In genomic region chr5:125440583-125441233, GRCm38 (mm10) we compare ENCODE assay signal across 9 mouse cellular contexts. TPM values are rescaled to one million over a fixed set of nuclear protein-coding genes. Genes with fewer than 3 reads are reported as not detected.
DNase-seq lines count a peak whose midpoint lies in the region; ATAC-seq and TF ChIP-seq lines count a peak whose summit lies in the region.
"Had no signal": no experiment of that assay in that cellular context is flagged by ENCODE, and none has a peak within 500 bp of the region (broad histone marks: within the 10 kb centered on the region; RNA-seq: fewer than 3 reads in every experiment).

No protein-coding gene starts in this region.

- peak overlapping the region; percentile 80 for H3K4me3 ChIP-seq in heart, adult 2 months
- peak overlapping the region; percentile 73 to 98 for H3K4me3 ChIP-seq in MEL (ENCODE audit: control insufficient read depth in 1 of 2, insufficient read depth in 1 of 2, low read depth in 2 of 2, low read length in 2 of 2)
- peak overlapping the region; percentile 93 for H3K4me3 ChIP-seq in heart, embryonic 16.5 days (ENCODE audit: low read length)
- peak overlapping the region; percentile 97 for H3K4me3 ChIP-seq in liver, postnatal 0 days (ENCODE audit: low read depth, low read length)

- ATAC-seq in heart, embryonic 16.5 days (replicated peaks; ENCODE audit: extremely low read depth, insufficient read depth, low FRiP score): peak; percentile 23
- ATAC-seq in liver, postnatal 0 days: 0 out of 2 replicates have a peak, but pooled peaks have one; percentile 4

- peak overlapping the region; percentile 66 for H3K4me2 ChIP-seq in heart, embryonic 16.5 days (ENCODE audit: low read depth, low read length)
- peak overlapping the region; percentile 96 for H3K4me2 ChIP-seq in liver, postnatal 0 days (ENCODE audit: low read depth, low read length)

- TF ChIP-seq CTCF in heart, adult 2 months (IDR thresholded peaks at IDR 0.05): no peak
- no peak for TF ChIP-seq CTCF in MEL (IDR thresholded peaks at IDR 0.05 in 2 of 3, conservative IDR thresholded peaks at IDR 0.05 in 1 of 3; ENCODE audit: control insufficient read depth in 1 of 3, insufficient read depth in 1 of 3, low read depth in 2 of 3, low read length in 3 of 3, poor library complexity in 1 of 3, severe bottlenecking in 1 of 3)
- no peak for TF ChIP-seq CTCF in liver, postnatal 0 days (IDR thresholded peaks at IDR 0.05; ENCODE audit: low read depth)

- peak overlapping the region; percentile 68 for H3K9ac ChIP-seq in heart, adult 2 months (ENCODE audit: low read depth, low read length)
- H3K9ac ChIP-seq in MEL (ENCODE audit: control insufficient read depth, low read depth, low read length, poor library complexity, severe bottlenecking): peak overlapping the region; percentile 78
- H3K9ac ChIP-seq in heart, embryonic 16.5 days (ENCODE audit: low read length): peak overlapping the region; percentile 91
- H3K9ac ChIP-seq in liver, postnatal 0 days (replicated peaks): peak overlapping the region; percentile 91

- peak overlapping the region; percentile 89 for H3K27ac ChIP-seq in heart, adult 2 months
- H3K27ac ChIP-seq in MEL (ENCODE audit: control insufficient read depth, low read depth, low read length): peak overlapping the region; percentile 92
- H3K27ac ChIP-seq in heart, embryonic 16.5 days (ENCODE audit: low read length): peak overlapping the region; percentile 92
- H3K27ac ChIP-seq in liver, postnatal 0 days (ENCODE audit: low read depth): peak overlapping the region; percentile 83

- WGBS in heart, adult 2 months: 8% methylated on average over 7 of the region's 7 CpGs
- whole genome bisulfite sequencing in heart, embryonic 16.5 days: 4% methylated on average over 7 of the region's 7 CpGs
- 3% methylated on average over 7 of the region's 7 CpGs for WGBS in liver, postnatal 0 days (ENCODE audit: insufficient replicate concordance)

- H3K79me2 ChIP-seq in heart, adult 2 months (replicated peaks; ENCODE audit: control insufficient read depth, insufficient read depth, low read length): no peaks in the 10 kb centered on the region
- peaks cover 41% of the 10 kb centered on the region for H3K79me2 ChIP-seq in MEL (ENCODE audit: control insufficient read depth, insufficient read depth, low read length, poor library complexity)

- no peak for TF ChIP-seq EP300 in heart, adult 2 months (IDR thresholded peaks at IDR 0.05; ENCODE audit: insufficient read depth, low read depth, low read length)
- peak in 1 of 2 experiments; percentile 69; a peak in 3 of 4 replicates for TF ChIP-seq EP300 in MEL (IDR thresholded peaks at IDR 0.05; ENCODE audit: low read depth in 1 of 2, low read length in 2 of 2)
- TF ChIP-seq EP300 in liver, postnatal 0 days (IDR thresholded peaks at IDR 0.05; ENCODE audit: low read depth): no peak

- DNase-seq in heart, adult 2 months: no peak
- DNase-seq in heart, postnatal 4 days: no peak
- DNase-seq in MEL (ENCODE audit: low read depth, low spot score): peak; percentile 87
- no peak for DNase-seq in liver, postnatal 0 days
- DNase-seq in left cerebral cortex, adult 9 months (ENCODE audit: low spot score in 2 of 2): no peak
- no peak for DNase-seq in gastrocnemius, adult 8-10 months (ENCODE audit: low spot score in 2 of 2)
- DNase-seq in cerebellum, postnatal 36 days: no peak

- H3K27me3 ChIP-seq in heart, adult 2 months (ENCODE audit: control insufficient read depth, insufficient read depth, low read length): no peaks in the 10 kb centered on the region
- H3K27me3 ChIP-seq in MEL (ENCODE audit: control insufficient read depth in 1 of 2, insufficient read depth in 2 of 2, low read length in 2 of 2): no peaks in the 10 kb centered on the region
- no peaks in the 10 kb centered on the region for H3K27me3 ChIP-seq in heart, embryonic 16.5 days (ENCODE audit: control insufficient read depth, insufficient read depth, low read length)
- H3K27me3 ChIP-seq in liver, postnatal 0 days (ENCODE audit: insufficient read depth, low read length): no peaks in the 10 kb centered on the region

- H3K4me1 ChIP-seq in heart, adult 2 months (ENCODE audit: control insufficient read depth, insufficient read depth, low read length): no peaks in the 10 kb centered on the region
- H3K4me1 ChIP-seq in MEL (ENCODE audit: control insufficient read depth in 1 of 2, insufficient read depth in 2 of 2, low read length in 2 of 2): peaks cover 12 to 29% of the 10 kb centered on the region in 2 experiments
- peaks cover 8% of the 10 kb centered on the region; the same call in 1 of the 2 replicates for H3K4me1 ChIP-seq in heart, embryonic 16.5 days (ENCODE audit: control insufficient read depth, insufficient read depth, low read length)
- peaks cover 26% of the 10 kb centered on the region for H3K4me1 ChIP-seq in liver, postnatal 0 days (ENCODE audit: insufficient read depth)

- TF ChIP-seq POLR2A in heart, adult 2 months (IDR thresholded peaks at IDR 0.05; ENCODE audit: insufficient read depth, low read depth, low read length): no peak
- no peak; a peak in 1 of 4 replicates for TF ChIP-seq POLR2A in MEL (IDR thresholded peaks at IDR 0.05; ENCODE audit: control insufficient read depth in 1 of 2, insufficient read depth in 1 of 2, low read depth in 1 of 2, low read length in 2 of 2, poor library complexity in 1 of 2)

- intact Hi-C loops in heart, adult 2 months (cut with DNase I): no loop called here

- H3K9me3 ChIP-seq in MEL (replicated peaks; ENCODE audit: insufficient read depth, low read length): no peaks in the 10 kb centered on the region
- H3K9me3 ChIP-seq in heart, embryonic 16.5 days (replicated peaks; ENCODE audit: control insufficient read depth, low read length): no peaks in the 10 kb centered on the region
- H3K9me3 ChIP-seq in liver, postnatal 0 days (ENCODE audit: low read length): no peaks in the 10 kb centered on the region

- no peak for TF ChIP-seq RAD21 in MEL (IDR thresholded peaks at IDR 0.05; ENCODE audit: low read depth, low read length)

- H3K36me3 ChIP-seq in heart, adult 2 months (ENCODE audit: control insufficient read depth, insufficient read depth, low read length): no peaks in the 10 kb centered on the region
- H3K36me3 ChIP-seq in MEL (ENCODE audit: control insufficient read depth in 1 of 2, insufficient read depth in 2 of 2, low read length in 2 of 2): peaks cover 3 to 32% of the 10 kb centered on the region in 2 experiments; a peak in 3 of 4 replicates
- 0 out of 2 replicates have a peak, but pooled peaks cover 3% of the 10 kb centered on the region for H3K36me3 ChIP-seq in heart, embryonic 16.5 days (ENCODE audit: control insufficient read depth, insufficient read depth)
- H3K36me3 ChIP-seq in liver, postnatal 0 days (replicated peaks; ENCODE audit: insufficient read depth, low read length): no peaks in the 10 kb centered on the region

RNA-seq across cellular contexts. Expression of gene Bri3bp, which starts 0.7 kb away (rescaled TPM):
- total RNA-seq in heart, adult 2 months (2021): 10 to 100 TPM; 52.2 to 52.4 TPM
- 31.4 and 31.5 TPM in 2 replicates for polyA plus RNA-seq in heart, adult 2 months (2012; rRNA removed)
- total RNA-seq in heart, postnatal 4 days (2021): 10 to 100 TPM; 55.8 to 56.3 TPM
- 87.6 and 88.6 TPM in 2 replicates for total RNA-seq in MEL (2012; rRNA removed)
- 100 to 1,000 TPM in 1 of 2 experiments, 10 to 100 TPM in 1; 73.7 to 264 TPM for polyA plus RNA-seq in MEL (2012; ENCODE audit: insufficient read depth in 1 of 2, insufficient read length in 2 of 2, low read depth in 1 of 2, low replicate concordance in 2 of 2, missing spikeins in 1 of 2)
- 44.1 and 45.2 TPM in 2 replicates for polyA plus RNA-seq in heart, embryonic 16.5 days (2015; fragmentation: Nextera tagmentation; extraction: Ambion mirVana)
- 20.2 and 20.9 TPM in 2 replicates for polyA plus RNA-seq in liver, postnatal 0 days (2015; fragmentation: Nextera tagmentation; extraction: Ambion mirVana)
- 1 to 10 TPM; 3.0 to 4.6 (median 4.1) TPM for total RNA-seq in gastrocnemius, adult 8-10 months (2022)

RNA-seq across cellular contexts. Expression of gene Dhx37, which starts 6.8 kb away (rescaled TPM):
- total RNA-seq in heart, adult 2 months (2021): 10 to 100 TPM; 11.1 to 12.4 TPM
- polyA plus RNA-seq in heart, adult 2 months (2012; rRNA removed): 14.8 and 15.7 TPM in 2 replicates
- total RNA-seq in heart, postnatal 4 days (2021): 10 to 100 TPM; 13.6 to 14.6 TPM
- 26.0 and 27.4 TPM in 2 replicates for total RNA-seq in MEL (2012; rRNA removed)
- 100 to 1,000 TPM in 1 of 2 experiments, 10 to 100 TPM in 1; 55.3 to 549 TPM for polyA plus RNA-seq in MEL (2012; ENCODE audit: insufficient read depth in 1 of 2, insufficient read length in 2 of 2, low read depth in 1 of 2, low replicate concordance in 2 of 2, missing spikeins in 1 of 2)
- polyA plus RNA-seq in heart, embryonic 16.5 days (2015; fragmentation: Nextera tagmentation; extraction: Ambion mirVana): 8.5 and 10.5 TPM in 2 replicates
- 3.3 and 3.4 TPM in 2 replicates for polyA plus RNA-seq in liver, postnatal 0 days (2015; fragmentation: Nextera tagmentation; extraction: Ambion mirVana)
- 1 to 10 TPM; 4.4 to 5.1 (median 4.8) TPM for total RNA-seq in gastrocnemius, adult 8-10 months (2022)

RNA-seq across cellular contexts. Expression of gene Aacs, which starts 34.9 kb away (rescaled TPM):
- total RNA-seq in heart, adult 2 months (2021): 1 to 10 TPM; 3.3 to 3.9 TPM
- polyA plus RNA-seq in heart, adult 2 months (2012; rRNA removed): 9.8 and 17.7 TPM in 2 replicates
- 1 to 10 TPM; 6.6 to 6.9 TPM for total RNA-seq in heart, postnatal 4 days (2021)
- 32.8 and 34.9 TPM in 2 replicates for total RNA-seq in MEL (2012; rRNA removed)
- polyA plus RNA-seq in MEL (2012; ENCODE audit: insufficient read depth in 1 of 2, insufficient read length in 2 of 2, low read depth in 1 of 2, low replicate concordance in 2 of 2, missing spikeins in 1 of 2): 10 to 100 TPM in 1 of 2 experiments, not detected in 1; 79.5 TPM
- polyA plus RNA-seq in heart, embryonic 16.5 days (2015; fragmentation: Nextera tagmentation; extraction: Ambion mirVana): 15.6 and 16.7 TPM in 2 replicates
- polyA plus RNA-seq in liver, postnatal 0 days (2015; fragmentation: Nextera tagmentation; extraction: Ambion mirVana): 3.8 and 4.6 TPM in 2 replicates
- 1 to 10 TPM; 1.9 to 5.4 (median 4.8) TPM for total RNA-seq in gastrocnemius, adult 8-10 months (2022)

RNA-seq across cellular contexts. Expression of gene Ubc, which starts 50.7 kb away (rescaled TPM):
- 1,000 to 10,000 TPM in 1 of 2 experiments, 100 to 1,000 TPM in 1; 894 to 1,473 TPM for total RNA-seq in heart, adult 2 months (2021)
- 664 and 1,033 TPM in 2 replicates for polyA plus RNA-seq in heart, adult 2 months (2012; rRNA removed)
- total RNA-seq in heart, postnatal 4 days (2021): 100 to 1,000 TPM; 781 to 834 TPM
- total RNA-seq in MEL (2012; rRNA removed): 511 and 526 TPM in 2 replicates
- polyA plus RNA-seq in MEL (2012; ENCODE audit: insufficient read depth in 1 of 2, insufficient read length in 2 of 2, low read depth in 1 of 2, low replicate concordance in 2 of 2, missing spikeins in 1 of 2): 1,000 to 10,000 TPM in 1 of 2 experiments, 100 to 1,000 TPM in 1; 113 to 1,075 TPM
- polyA plus RNA-seq in heart, embryonic 16.5 days (2015; fragmentation: Nextera tagmentation; extraction: Ambion mirVana): 928 and 945 TPM in 2 replicates
- 369 and 531 TPM in 2 replicates for polyA plus RNA-seq in liver, postnatal 0 days (2015; fragmentation: Nextera tagmentation; extraction: Ambion mirVana)
- total RNA-seq in gastrocnemius, adult 8-10 months (2022): 1,000 to 10,000 TPM; 1,167 to 1,677 (median 1,560) TPM

RNA-seq across cellular contexts. Expression of gene Gm10382, which starts 51.6 kb away (rescaled TPM):
- under 1 TPM in 1 of 2 experiments, not detected in 1; 0.21 TPM for total RNA-seq in heart, adult 2 months (2021)
- 0.12 and 0.23 TPM in 2 replicates for polyA plus RNA-seq in heart, adult 2 months (2012; rRNA removed)
- total RNA-seq in heart, postnatal 4 days (2021): under 1 TPM; 0.21 to 0.29 TPM
- total RNA-seq in MEL (2012; rRNA removed): 0.65 TPM in 2 replicates
- polyA plus RNA-seq in MEL (2012; ENCODE audit: insufficient read depth in 1 of 2, insufficient read length in 2 of 2, low read depth in 1 of 2, low replicate concordance in 2 of 2, missing spikeins in 1 of 2): under 1 TPM in 1 of 2 experiments, not detected in 1; 0.96 TPM
- polyA plus RNA-seq in heart, embryonic 16.5 days (2015; fragmentation: Nextera tagmentation; extraction: Ambion mirVana): 0.27 and 0.30 TPM in 2 replicates
- polyA plus RNA-seq in liver, postnatal 0 days (2015; fragmentation: Nextera tagmentation; extraction: Ambion mirVana): 0.17 and 0.18 TPM in 2 replicates
- under 1 TPM in 2 of 4 experiments, not detected in 2; 0.31 to 0.34 TPM for total RNA-seq in gastrocnemius, adult 8-10 months (2022)
- polyA plus RNA-seq: large intestine, adult 2 months had no signal

Comparison
In these comparisons a context has a peak if more than half of its experiments do, and no peak if none do; other contexts are left out.
1. RNA of gene Bri3bp, which starts 0.7 kb away (total RNA-seq): 87.6 to 88.6 TPM in MEL, 55.8 to 56.3 TPM in heart, postnatal 4 days and 52.2 to 52.4 TPM in heart, adult 2 months; 3.0 to 4.6 TPM in gastrocnemius, adult 8-10 months; every median in the first group is over 4 times any median in the second.
2. Peak in every context shown above with its lines, with median percentiles within 50 percentile points of each other: H3K27ac ChIP-seq, H3K4me3 ChIP-seq and H3K9ac ChIP-seq.